Mouse (Mus musculus): ENCODE measurements around the gene Anp32e.
"Not testable (repeated sequence)": the region's sequence is repeated elsewhere in the genome, so short reads cannot be mapped to it uniquely, and the experiment has no call there.

Anp32e gene

DNA sequence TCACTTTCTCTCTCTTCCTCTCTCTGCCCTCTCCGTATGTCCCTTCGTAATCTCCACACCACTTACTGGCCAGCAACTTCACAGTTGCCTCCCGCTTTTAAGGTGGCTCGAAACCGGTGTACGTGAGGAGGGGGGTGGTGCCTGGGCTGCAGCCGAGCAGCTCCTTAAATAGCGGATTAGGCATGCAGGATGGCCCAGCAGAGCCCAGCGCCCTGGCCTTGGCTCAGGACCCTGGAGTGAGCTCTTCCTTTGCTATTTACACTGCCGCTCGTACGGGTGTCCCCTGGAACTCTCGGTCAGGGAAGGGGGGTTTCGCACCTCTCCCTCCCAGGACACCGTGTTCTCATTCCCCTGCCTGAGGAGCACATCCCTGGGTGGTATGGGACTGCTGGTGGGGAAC, 24.5 kb upstream of the Anp32e start, which contains the start of gene Car14:
Gene Car14 (minus strand): TSS at position 124 of the 400 bp plus-strand sequence.
- peak; percentile 28 for DNase-seq

- DNase-seq: peak; percentile 78
Measured at GRCm38 (mm10) chr3:95905146-95905939, 23.7 kb upstream of the Anp32e start.

DNA sequence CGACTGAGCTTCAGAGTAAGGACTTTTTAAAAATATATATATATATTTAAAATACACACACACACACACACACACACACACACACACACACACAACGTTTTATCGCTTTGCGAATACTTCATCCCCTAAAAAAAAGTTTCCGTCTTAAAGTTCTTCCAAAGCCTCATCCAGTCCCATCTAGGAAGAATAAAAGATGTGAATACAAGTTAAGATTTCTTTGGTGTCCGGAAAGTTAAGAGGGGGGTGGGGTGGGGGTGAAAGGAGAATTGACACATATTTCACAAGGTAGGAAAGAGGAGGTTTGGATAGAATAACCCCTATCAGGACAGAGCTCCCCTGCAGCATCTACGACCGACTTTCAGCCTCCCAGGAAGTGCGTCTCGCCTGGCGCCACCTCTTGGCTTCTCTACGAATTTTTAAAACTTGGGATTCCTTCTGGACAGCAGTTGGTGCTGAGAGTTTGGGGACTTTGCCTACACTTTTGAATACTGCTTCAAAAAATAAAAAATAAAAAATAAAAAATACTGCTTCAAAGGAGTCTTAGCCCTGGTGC, 23.0 kb upstream of the Anp32e start:
- DNase-seq: peak; percentile 82

- peak; percentile 71 for DNase-seq
Measured at GRCm38 (mm10) chr3:95906860-95907259, 22.2 kb upstream of the Anp32e start.

DNA sequence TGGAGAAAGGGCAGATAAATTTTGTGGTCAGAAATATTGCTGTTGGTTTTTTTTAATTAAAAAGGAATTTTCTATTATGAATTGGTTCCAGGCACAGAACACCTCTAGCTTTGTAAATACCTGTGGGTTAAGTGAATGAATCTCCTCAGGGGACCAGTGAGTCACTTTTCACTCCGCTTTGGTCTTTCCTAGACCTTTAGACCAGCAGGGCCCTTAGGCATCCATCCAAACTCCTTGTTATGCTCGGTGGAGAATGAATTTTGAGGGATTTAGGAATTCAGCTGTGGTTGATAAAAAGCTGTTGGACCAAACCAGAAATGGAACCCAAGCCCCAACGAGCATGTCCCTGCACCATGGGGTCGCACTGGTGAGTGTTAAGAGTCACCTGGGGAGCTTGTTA, 21.4 kb upstream of the Anp32e start:
- no peak for DNase-seq

DNA sequence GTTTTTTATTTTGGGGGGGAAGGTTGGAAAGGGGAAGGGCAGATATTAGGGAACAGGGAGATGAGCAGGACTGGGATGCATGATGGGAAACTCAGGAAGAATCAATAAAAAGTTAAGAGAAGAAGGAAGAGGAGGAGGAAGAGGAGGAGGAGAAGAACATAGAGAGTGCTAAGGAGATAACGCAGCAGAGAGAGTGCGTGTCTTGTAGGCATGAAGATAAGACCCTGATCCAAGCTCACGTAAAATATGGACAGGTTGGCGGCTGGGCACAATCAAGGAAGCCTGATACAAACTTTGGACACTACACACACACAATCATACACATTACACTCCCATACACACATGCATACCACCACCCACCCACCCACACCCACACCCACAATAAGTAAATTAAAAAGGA, 14.3 kb upstream of the Anp32e start:
- DNase-seq: no peak

DNA sequence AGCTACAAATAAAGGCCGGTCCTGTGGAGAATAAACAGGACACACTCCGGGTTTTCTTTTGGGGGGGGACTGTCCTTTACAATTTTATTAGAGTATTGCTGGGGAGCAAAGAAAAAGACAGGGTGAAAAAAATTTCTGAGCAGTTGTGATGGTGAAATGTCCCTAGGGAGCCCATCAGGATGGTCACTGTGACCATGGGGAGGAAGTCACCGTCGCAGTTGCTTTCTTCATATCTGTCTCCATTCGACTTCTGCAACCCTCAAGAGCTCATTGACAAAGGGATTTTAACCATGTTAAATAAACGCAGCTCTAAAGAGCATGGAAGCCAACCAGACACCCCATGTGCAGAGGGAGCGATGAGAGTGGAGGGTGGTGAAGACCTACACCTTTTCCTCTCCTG, 12.3 kb upstream of the Anp32e start:
- no peak for DNase-seq

DNA sequence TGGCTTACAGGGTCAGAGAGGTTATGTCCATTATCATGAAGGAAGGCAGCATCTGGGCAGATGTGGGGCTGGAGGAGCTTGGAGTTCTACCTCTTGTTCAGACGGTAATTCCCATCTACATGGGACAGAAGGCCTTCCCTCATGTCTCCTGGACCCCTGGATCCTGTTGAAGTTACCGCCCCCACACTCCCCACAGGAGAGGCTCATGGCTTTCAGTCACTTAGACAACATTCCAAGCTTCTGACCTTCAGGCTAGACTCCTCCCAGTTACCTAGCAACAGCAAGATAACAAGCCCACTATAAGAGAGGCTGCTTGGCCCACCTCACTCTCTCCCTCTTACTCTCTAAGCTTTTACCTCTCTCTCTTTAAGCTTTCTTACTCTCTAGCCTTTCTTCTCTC, 8.5 kb upstream of the Anp32e start:
- DNase-seq: not testable (repeated sequence)

GRCm38 (mm10) chr3:95923429-95923828, 5.6 kb upstream of the Anp32e start:
- not testable (repeated sequence) for DNase-seq

DNA sequence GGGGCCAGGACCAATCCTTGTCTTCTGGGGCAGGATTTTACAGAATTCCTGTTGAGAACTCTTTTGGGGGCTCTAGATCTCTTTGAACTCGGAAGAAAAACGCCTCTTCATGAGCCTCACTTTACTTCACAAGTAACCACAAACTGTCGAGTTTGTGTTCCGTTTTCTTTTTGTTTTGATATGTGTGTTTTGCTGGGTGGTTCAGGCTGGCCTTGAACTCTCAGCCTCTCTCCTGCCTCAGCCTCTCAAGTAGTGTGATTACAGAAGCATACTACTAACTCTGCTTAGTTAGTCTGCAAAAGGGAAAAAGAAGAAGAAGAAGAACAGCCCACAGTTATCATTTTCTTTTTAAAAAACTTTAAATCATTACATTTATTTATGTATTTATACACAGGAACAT, 4.9 kb upstream of the Anp32e start:
- DNase-seq: no peak

GRCm38 (mm10) chr3:95925087-95925486, 4.0 kb upstream of the Anp32e start:
- DNase-seq: no peak

GRCm38 (mm10) chr3:95928261-95928657, 787 bp upstream of the Anp32e start:
- no peak for DNase-seq

- peak; percentile 77 for DNase-seq
Measured at GRCm38 (mm10) chr3:95929581-95930470, 780 bp downstream of the Anp32e start.

GRCm38 (mm10) chr3:95930471-95930789, 1.4 kb downstream of the Anp32e start:
- DNase-seq: peak; percentile 9

DNA sequence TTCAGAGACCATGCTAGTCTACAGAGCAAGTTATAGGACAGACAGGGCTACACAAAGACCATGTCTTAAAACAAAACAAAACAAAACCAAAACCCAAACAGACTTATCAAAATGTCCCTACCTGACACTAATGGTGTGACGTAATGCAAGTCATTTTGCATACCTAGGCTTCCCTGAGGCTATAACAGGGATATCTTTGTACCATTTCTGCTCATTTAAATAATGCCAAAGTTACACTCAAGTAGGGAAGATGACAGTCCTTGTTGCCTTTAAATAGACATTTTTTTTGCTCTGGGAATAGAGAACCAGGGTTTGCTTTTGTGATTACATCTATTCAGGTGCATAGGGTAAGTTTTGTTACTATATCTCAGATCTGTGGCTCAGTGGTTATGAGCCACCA, 2.4 kb downstream of the Anp32e start:
- DNase-seq: no peak

- DNase-seq: no peak
Measured at GRCm38 (mm10) chr3:95932157-95932556, 3.1 kb downstream of the Anp32e start.

DNA sequence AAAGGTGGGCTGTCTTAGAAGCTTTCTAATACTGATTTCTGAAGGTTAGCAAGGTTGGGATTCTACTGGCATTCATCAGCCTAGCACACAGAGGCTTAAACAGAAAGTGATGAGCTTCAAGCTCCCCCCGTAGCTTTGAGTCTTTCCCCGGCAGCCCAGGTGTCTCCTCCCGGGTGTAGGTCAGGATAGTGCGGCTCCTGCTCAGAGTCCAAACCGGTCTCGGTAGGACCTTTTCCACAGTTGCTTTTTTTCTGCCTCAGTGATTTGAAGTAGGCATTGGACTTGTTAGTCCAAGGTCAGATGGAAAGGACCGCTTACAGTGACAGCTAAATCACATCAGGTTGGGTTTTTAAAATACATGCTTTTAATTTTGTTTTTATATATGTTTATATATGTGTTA, 3.5 kb downstream of the Anp32e start:
- no peak for DNase-seq

- DNase-seq: peak; percentile 36
Measured at GRCm38 (mm10) chr3:95933111-95933750, 4.2 kb downstream of the Anp32e start.

DNA sequence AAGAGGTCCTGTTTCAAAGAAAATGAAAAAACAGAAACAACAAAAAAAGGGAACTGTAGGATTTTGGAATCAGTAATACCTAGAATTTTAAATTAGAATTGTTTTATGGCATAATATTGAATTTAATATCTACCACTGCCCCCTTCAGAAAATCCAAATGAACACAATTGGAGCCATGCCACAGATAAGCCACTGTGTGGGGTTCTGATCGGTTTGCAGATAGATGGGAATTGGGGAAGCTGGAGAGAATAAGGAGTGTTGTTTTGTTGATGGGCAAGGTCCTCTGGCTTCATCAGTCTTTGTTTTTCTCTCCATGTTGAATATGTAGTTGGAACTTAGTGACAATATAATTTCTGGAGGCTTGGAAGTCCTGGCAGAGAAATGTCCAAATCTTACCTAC, 5.4 kb downstream of the Anp32e start:
- DNase-seq: no peak

- DNase-seq: no peak
Measured at GRCm38 (mm10) chr3:95938217-95938616, 9.2 kb downstream of the Anp32e start.

DNA sequence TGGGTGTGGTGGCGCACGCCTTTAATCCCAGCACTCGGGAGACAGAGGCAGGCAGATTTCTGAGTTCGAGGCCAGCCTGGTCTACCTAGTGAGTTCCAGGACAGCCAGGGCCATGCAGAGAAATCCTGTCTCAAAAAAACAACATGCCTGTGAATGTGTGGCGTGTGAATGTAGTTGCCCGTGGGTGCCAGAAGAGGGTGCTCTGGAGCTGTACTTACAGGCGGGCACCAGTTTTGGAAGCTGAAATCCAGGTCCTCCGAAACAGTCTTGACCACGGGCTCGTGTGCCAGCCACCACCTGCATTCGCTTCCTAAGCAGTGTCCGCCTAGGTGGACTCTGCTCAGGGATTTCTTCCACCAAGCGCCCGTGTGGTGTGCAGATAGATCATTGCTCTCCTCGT, 9.8 kb downstream of the Anp32e start:
- DNase-seq: peak; percentile 24

DNA sequence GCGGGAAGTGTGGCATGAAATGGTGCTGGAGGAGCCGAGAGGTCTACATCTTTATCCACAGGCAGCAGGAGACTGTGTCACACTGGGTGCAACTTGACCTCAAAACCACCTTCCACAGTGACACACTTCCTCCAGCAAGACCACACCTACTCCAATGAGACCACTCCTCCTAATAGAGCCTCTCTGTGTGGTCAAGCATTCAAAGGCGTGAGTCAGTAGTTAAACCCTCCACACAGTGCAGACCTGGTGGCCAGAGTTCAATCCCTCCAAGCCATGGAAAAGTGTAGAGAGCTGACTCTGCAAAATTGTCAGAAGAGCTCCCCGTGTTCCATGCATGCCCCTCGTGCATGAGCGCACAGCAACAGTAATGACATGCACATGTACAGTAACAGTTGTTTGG, 13.7 kb downstream of the Anp32e start:
- no peak for DNase-seq

GRCm38 (mm10) chr3:95943226-95943625, 14.2 kb downstream of the Anp32e start:
- no peak for DNase-seq

All from lung, postnatal 10 days (tissue).